Mouse (Mus musculus): ENCODE data around the gene Gm44502.

The Gm44502 gene

GRCm38 (mm10) chr15:89429352-89430221, at the start of gene Gm44502, which contains the start of the genes C730034F03Rik and Chkb:
TSS of gene Gm44502 (minus strand) at chr15:89429696.
TSS of gene C730034F03Rik (plus strand) at chr15:89429589.
TSS of gene Chkb (minus strand) at chr15:89429908.
- DNase-seq = peak; percentile 97

- DNase-seq = no peak
Observed at GRCm38 (mm10) chr15:89478622-89479021, 49.1 kb upstream of the Gm44502 start.

- no peak for DNase-seq
Observed at GRCm38 (mm10) chr15:89477806-89478205, 48.3 kb upstream of the Gm44502 start.

- no peak for DNase-seq
Observed at GRCm38 (mm10) chr15:89477091-89477491, 47.6 kb upstream of the Gm44502 start, which contains the start of gene Arsa. TSS of gene Arsa (minus strand) at chr15:89477425.

- DNase-seq = no peak
Observed at GRCm38 (mm10) chr15:89476475-89476815, 46.9 kb upstream of the Gm44502 start.

- DNase-seq = peak; percentile 93
Observed at GRCm38 (mm10) chr15:89475611-89476474, 46.3 kb upstream of the Gm44502 start.

GRCm38 (mm10) chr15:89475293-89475600, 45.8 kb upstream of the Gm44502 start:
- no peak for DNase-seq

- DNase-seq = no peak
Observed at GRCm38 (mm10) chr15:89474596-89475292, 45.2 kb upstream of the Gm44502 start.

- no peak for DNase-seq
Observed at GRCm38 (mm10) chr15:89473921-89474320, 44.4 kb upstream of the Gm44502 start.

GRCm38 (mm10) chr15:89473370-89473769, 43.9 kb upstream of the Gm44502 start:
- no peak for DNase-seq

GRCm38 (mm10) chr15:89471476-89471875, 42.0 kb upstream of the Gm44502 start:
- DNase-seq = no peak

GRCm38 (mm10) chr15:89468577-89468976, 39.1 kb upstream of the Gm44502 start:
- DNase-seq = peak; percentile 69

- DNase-seq = peak; percentile 72
Observed at GRCm38 (mm10) chr15:89465052-89465451, 35.6 kb upstream of the Gm44502 start.

- no peak for DNase-seq
Observed at GRCm38 (mm10) chr15:89463334-89464235, 34.1 kb upstream of the Gm44502 start.

- DNase-seq = no peak
Observed at GRCm38 (mm10) chr15:89462176-89462575, 32.7 kb upstream of the Gm44502 start.

GRCm38 (mm10) chr15:89461321-89461720, 31.8 kb upstream of the Gm44502 start:
- DNase-seq = no peak

- no peak for DNase-seq
Observed at GRCm38 (mm10) chr15:89460298-89460697, 30.8 kb upstream of the Gm44502 start.

- DNase-seq = no peak
Observed at GRCm38 (mm10) chr15:89459821-89460220, 30.3 kb upstream of the Gm44502 start.

- no peak for DNase-seq
Observed at GRCm38 (mm10) chr15:89458942-89459341, 29.4 kb upstream of the Gm44502 start.

GRCm38 (mm10) chr15:89455642-89456041, 26.1 kb upstream of the Gm44502 start:
- no peak for DNase-seq

- no peak for DNase-seq
Observed at GRCm38 (mm10) chr15:89454857-89455256, 25.4 kb upstream of the Gm44502 start.

All from retina, postnatal 1 day (tissue).